Mouse (Mus musculus) E14TG2a.4 (cell line): ENCODE measurements around the gene Slc38a3.

ENCODE experiments used
- H3K27me3 ChIP-seq: 2 replicates; pipeline ENCODE4 v1.6.1; 2014; ENCODE audit warnings: low read length, control low read depth; ENCODE audit not compliant: insufficient read depth
- H3K36me3 ChIP-seq: 2 replicates; pipeline ENCODE4 v1.6.1; 2014; ENCODE audit warnings: low read length, control low read depth; ENCODE audit not compliant: insufficient read depth
- H3K4me1 ChIP-seq: replicated peaks from 2 replicates; pipeline ENCODE4 v1.6.1; 2014; ENCODE audit warnings: low read depth, low read length, control low read depth
- H3K4me3 ChIP-seq: replicated peaks from 2 replicates; pipeline ENCODE4 v1.5.1; 2014; ENCODE audit warnings: mild to moderate bottlenecking, low read length
- H3K9me3 ChIP-seq: 2 replicates; pipeline ENCODE4 v1.6.1; 2014; ENCODE audit warnings: low read length, control low read depth
- CTCF ChIP-seq: conservative IDR thresholded peaks from 2 replicates; pipeline ENCODE4 v1.5.1; 2014; ENCODE audit warnings: low read length
- NANOG ChIP-seq: IDR thresholded peaks from 2 replicates; pipeline ENCODE4 v1.6.1; 2014; ENCODE audit warnings: borderline replicate concordance, low read length, mixed read lengths
- POU5F1 ChIP-seq: IDR thresholded peaks from 2 replicates; pipeline ENCODE4 v1.6.1; 2014; ENCODE audit warnings: low read length, borderline replicate concordance

Slc38a3 gene

GRCm38 (mm10) chr9:107607036-107607435 lies 62.3 kb downstream of the Slc38a3 start:
- H3K4me3 ChIP-seq: no peak overlapping the region
- no peaks in the 10 kb centered on the region for H3K9me3 ChIP-seq
- peaks cover 79% of the 10 kb centered on the region for H3K27me3 ChIP-seq
- H3K4me1 ChIP-seq: peaks cover 96% of the 10 kb centered on the region
- TF ChIP-seq POU5F1: no peak
- H3K36me3 ChIP-seq: no peaks in the 10 kb centered on the region

DNA sequence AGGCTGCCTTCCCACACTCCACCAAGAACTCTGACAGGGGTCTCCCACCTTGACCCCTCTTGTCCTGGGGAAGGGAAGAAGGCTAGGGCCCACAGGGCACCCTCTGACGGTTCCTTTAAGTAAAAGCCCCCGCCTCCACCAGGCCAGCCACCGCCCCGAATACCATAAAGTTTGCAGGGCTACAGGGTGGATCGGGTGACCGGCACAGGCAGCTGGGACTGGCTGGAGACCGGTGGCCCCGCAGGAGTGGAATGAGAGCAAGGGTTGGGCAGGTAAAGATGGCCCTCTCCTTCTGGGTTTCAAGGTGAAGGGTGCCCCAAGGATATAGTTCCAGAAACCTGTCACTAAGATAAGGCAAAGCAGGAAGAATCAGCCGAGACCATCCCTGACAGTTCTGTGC lies 62.7 kb downstream of the Slc38a3 start:
- TF ChIP-seq POU5F1 (no peak), NANOG (no peak), CTCF (no peak)
- Histone ChIP-seq H3K9me3 (no peaks in the 10 kb centered on the region), H3K4me1 (peaks cover 95% of the 10 kb centered on the region), H3K27me3 (peaks cover 77% of the 10 kb centered on the region), H3K4me3 (peak overlapping the region; percentile 45; the same call in 1 of the 2 replicates), H3K36me3 (no peaks in the 10 kb centered on the region)

GRCm38 (mm10) chr9:107605041-107605661 lies 64.2 kb downstream of the Slc38a3 start:
- peak overlapping the region; percentile 71 for H3K4me3 ChIP-seq
- TF ChIP-seq NANOG: no peak
- no peak for TF ChIP-seq CTCF
- TF ChIP-seq POU5F1: no peak

GRCm38 (mm10) chr9:107603251-107603650 lies 66.1 kb downstream of the Slc38a3 start:
- H3K36me3 ChIP-seq: no peaks in the 10 kb centered on the region
- H3K4me3 ChIP-seq: no peak overlapping the region
- TF ChIP-seq POU5F1 (no peak), NANOG (no peak), CTCF (no peak)
- peaks cover 94% of the 10 kb centered on the region for H3K4me1 ChIP-seq
- H3K27me3 ChIP-seq: peaks cover 91% of the 10 kb centered on the region
- no peaks in the 10 kb centered on the region for H3K9me3 ChIP-seq

More at GRCm38 (mm10) chr9:107605041-107605661, 64.2 kb downstream of the Slc38a3 start:
- peaks cover 85% of the 10 kb centered on the region for H3K27me3 ChIP-seq
- no peaks in the 10 kb centered on the region for H3K9me3 ChIP-seq
- H3K36me3 ChIP-seq: no peaks in the 10 kb centered on the region
- peaks cover 94% of the 10 kb centered on the region for H3K4me1 ChIP-seq

DNA sequence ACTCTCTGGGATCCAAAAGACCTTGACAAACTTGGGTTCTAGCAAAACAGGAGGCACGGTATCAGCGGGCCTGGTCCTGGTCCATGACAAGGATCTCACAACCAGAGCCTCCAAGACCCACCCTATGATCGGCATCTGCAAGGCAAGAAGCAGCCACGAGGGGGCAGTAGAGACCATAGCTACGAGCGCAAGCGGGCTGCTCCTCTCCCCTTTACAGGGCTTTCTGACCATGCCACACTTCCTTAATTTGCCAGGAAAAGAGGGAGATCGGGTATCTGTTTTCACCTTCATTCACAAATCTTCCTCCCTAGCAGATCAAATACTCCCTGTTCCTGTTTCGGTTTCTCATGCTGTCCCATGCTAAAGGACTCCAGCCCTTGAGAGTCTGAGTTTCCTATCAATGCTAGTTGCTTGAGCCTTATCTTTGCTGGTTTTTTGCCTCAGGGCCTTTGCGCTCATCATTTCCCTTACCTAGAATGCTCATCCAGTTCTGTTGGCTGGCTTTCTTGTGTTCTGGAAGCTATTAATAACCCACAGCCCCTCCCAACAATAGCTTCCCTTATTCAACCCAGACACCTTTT lies 67.2 kb downstream of the Slc38a3 start:
- Histone ChIP-seq H3K9me3 (no peaks in the 10 kb centered on the region), H3K4me3 (no peak overlapping the region), H3K4me1 (peaks cover 85% of the 10 kb centered on the region), H3K27me3 (peaks cover 93% of the 10 kb centered on the region), H3K36me3 (no peaks in the 10 kb centered on the region)
- TF ChIP-seq CTCF: peak; percentile 94
- TF ChIP-seq POU5F1: no peak
- no peak for TF ChIP-seq NANOG

DNA sequence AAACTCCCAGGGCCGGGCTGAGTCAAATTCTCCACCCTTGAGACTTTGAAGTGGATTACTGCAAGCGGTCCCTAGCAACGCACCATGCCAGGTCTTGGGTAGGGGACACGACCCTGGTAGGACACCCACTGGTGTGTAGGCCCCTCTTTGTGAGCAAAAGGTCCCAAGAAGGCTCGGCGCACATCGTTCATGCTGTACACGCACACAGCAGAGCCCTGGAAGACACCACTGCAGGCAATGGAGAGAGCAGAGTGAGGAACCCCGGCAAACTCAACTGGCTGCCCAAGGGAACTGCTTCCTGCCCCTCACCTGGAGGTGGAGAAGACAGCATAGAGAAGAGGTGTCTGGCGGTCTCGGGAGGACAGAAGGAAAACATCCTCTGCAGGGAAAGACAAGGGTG lies 68.1 kb downstream of the Slc38a3 start:
- H3K4me3 ChIP-seq: no peak overlapping the region
- peaks cover 76% of the 10 kb centered on the region for H3K4me1 ChIP-seq
- peaks cover 94% of the 10 kb centered on the region for H3K27me3 ChIP-seq
- no peaks in the 10 kb centered on the region; the same call in 1 of the 2 replicates for H3K36me3 ChIP-seq
- TF ChIP-seq NANOG (no peak), CTCF (no peak), POU5F1 (no peak)
- no peaks in the 10 kb centered on the region for H3K9me3 ChIP-seq

GRCm38 (mm10) chr9:107600745-107601144 lies 68.6 kb downstream of the Slc38a3 start:
- no peak for TF ChIP-seq POU5F1
- TF ChIP-seq CTCF: peak; percentile 36
- H3K4me1 ChIP-seq: peaks cover 71% of the 10 kb centered on the region
- peaks cover 4% of the 10 kb centered on the region; the same call in 1 of the 2 replicates for H3K36me3 ChIP-seq
- peaks cover 94% of the 10 kb centered on the region for H3K27me3 ChIP-seq
- H3K9me3 ChIP-seq: no peaks in the 10 kb centered on the region
- no peak overlapping the region for H3K4me3 ChIP-seq
